Mouse (Mus musculus): ENCODE measurements around the gene Dgat2.
A peak's percentile ranks its signal among the peaks of the same experiment; 100 is the strongest.

Dgat2 gene

DNA sequence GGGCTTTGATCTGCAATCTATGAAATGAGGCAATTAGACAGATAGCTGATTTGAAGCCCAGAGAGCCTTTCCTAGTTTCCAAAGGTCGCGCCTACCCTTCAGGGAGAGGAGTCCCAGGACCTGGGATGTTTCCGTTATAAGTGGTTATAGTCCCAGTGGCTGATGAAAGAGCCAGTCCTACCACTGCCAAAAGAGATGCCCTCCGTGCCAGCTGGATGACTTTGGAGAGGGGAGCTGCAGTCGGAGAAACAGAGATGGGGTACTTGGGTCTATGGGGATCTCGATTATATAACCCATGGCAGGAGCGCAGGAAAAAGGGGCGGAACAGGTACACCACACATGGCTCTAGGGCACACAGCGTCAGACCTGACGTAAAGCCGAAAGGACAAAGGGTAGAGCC is 20.6 kb downstream of the Dgat2 start:
- no peak for DNase-seq (ENCODE audit: low read depth, low spot score)

DNA sequence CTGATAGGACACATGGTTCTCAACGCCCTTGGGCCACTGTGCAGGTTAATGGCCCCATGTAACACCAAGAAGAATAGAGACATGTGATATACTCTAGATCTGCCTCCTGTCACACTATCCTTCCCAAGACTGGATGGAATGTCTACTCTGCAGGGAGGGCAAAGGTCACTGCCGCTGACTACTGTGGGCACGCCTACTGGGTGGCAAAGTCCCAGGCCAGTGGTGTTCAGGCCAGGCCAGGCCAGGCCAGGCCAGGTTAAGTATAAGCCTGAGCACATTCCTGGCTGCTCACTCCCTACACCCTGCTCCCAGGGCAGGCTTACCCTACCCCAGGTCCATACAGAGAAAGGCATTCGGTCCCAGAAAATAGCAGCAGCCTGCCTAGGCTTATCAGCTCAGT is 21.0 kb downstream of the Dgat2 start:
- no peak for DNase-seq (ENCODE audit: low read depth, low spot score)

DNA sequence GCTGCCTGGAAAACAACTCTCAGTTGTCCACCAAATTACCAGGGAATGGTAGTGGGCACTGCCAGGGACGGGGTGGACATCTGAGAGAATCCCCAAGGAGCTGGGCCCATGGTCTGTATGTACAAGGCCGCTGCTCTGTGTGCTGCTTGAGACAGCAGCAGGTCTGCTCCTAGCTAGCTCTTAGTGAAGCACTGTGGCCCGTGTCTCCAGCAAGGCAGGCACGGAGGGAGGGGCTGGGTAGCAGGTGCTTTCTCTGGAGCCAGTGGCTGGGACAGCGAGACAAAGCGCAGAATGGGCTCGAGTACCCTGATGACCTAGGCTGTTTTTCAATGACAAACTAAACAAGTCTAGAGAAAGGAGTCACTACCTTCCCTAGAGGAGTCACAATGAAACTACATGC is 21.5 kb downstream of the Dgat2 start:
- no peak for DNase-seq (ENCODE audit: low read depth, low spot score)

DNA sequence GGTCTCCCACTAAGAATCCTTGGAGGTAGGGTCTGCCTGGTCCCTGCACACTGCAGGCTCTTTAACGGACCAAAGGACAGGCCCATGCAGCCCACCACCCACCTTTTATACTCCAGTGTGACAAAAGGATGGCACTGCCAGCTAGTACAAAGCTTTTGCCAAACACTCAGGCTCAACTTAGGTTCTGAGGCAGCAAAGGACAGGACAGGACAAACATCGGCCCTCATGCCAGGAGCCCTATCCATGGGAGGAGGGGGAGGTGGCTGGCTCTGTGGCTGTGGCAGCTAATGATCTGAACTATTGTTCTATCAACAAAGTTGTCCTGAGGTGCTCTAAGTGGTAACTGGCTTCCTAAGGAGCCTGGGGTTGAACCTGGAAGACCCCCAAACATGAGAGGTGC is 23.1 kb downstream of the Dgat2 start:
- DNase-seq (ENCODE audit: low read depth, low spot score), result no peak

DNA sequence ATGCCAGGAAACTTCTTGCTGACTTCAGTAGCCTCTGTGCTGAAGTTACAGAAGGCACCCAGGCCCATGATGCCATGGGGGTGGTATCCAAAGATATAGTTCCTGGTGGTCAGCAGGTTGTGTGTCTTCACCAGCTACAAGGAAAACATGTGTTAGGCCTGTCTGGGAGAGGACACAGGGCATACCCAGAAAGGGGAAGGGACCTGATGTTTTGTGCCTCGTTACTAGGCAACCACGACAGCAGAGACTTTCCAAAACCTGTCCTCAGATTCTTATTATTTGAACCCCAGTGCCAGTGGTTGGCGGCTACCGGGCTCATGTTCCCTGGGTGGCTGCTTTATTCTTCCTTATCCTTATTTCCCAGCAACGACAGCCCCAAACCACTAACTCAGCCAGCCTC is 23.6 kb downstream of the Dgat2 start:
- no peak for DNase-seq (ENCODE audit: low read depth, low spot score)

DNA sequence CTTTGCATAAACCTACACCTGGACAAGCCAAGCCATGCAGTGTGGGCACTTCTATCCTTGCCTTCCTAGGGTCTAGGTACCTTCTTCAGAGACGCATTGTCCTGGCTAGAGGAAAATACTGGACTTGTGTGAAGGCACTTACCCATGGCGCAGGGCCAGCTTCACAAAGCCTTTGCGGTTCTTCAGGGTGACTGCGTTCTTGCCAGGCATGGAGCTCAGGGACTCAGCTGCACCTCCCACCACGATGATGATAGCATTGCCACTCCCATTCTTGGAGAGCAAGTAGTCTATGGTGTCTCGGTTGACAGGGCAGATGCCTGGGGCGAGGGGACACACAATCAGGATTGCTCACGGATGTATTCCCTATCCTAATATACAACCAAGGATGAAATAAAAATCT is 24.5 kb downstream of the Dgat2 start:
- no peak for DNase-seq (ENCODE audit: low read depth, low spot score)

DNA sequence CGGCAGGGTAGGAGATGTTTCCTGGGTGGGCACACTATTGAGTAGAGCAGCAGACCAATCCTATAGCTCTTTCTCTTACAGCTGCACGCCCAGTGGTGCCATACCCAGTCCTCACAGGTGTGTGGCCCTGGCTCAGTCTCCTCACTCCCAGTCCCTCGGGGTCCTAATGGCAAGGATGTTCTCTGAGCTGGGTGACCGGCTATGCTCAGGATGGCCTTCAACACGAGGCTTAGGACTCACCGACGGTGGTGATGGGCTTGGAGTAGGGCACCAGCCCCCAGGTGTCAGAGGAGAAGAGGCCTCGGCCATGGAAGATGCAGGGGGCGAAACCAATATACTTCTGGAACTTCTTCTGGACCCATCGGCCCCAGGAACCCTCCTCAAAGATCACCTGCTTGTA is 25.8 kb downstream of the Dgat2 start:
- no peak for DNase-seq (ENCODE audit: low read depth, low spot score)

DNA sequence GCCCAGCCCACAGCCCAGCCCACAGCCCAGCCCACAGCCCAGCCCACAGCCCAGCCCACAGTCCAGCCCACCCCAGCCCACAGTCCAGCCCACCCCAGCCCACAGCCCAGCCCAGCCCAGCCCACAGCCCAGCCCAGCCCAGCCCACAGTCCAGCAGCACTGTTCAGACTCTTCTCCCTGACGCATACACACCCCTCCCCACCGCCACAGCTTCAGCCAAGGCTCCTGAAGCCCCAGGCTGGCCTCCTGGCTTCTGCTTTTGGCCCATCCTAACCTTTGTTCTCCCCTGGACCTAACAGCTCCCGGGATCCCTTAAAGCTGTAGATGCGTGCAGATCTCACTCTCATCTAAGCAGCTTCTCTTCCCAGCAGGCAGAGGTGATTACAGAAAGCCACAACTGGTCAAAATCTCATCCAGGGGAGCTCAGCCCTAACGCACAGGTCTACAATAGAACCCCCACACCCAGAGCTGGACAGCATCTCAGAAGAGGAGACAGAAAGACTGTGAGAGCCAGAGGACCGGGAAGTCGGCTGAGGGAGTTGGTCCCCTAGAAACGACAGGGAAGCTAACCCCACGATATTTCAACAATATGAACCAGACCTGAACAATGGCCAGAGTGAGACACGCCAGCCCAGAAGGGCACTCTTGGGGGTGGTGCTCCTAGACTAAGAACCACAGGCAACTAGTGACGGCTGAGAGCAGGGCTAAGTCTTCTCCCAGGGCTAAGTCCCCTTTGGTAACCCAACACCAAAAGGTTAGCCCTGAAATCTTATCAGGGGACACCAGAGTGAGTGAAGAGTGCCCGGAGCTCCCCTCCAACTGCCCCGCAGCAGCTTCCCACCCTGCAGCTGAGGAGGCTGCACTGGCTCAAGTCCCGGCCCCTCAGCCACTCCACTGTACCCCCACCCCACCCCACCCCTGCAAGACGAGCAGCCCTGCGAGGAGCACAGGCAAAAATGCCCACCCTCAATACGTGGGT is 26.9 kb downstream of the Dgat2 start:
- DNase-seq (ENCODE audit: low read depth, low spot score), result no peak

DNA sequence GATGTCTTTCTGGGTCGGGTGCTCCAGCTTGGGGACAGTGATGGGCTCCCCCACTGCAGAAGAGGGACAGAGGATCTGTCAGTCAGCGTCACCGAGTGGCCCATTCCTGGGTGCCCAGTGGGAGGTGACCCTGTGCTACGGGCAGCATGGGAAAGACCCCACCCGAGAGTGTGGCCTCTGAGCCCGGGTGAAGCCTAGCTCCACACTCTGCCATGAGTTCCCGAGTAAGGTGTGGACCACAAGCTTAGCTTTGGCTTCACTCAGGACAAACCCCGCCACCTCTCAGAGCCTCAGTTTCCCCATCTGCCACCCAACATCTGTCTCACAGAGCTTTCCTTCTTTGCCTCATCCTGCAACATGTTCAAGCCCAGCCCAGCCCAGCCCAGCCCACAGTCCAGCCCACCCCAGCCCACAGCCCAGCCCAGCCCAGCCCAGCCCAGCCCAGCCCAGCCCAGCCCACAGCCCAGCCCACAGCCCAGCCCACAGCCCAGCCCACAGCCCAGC is 27.8 kb downstream of the Dgat2 start:
- DNase-seq (ENCODE audit: low read depth, low spot score), result no peak

DNA sequence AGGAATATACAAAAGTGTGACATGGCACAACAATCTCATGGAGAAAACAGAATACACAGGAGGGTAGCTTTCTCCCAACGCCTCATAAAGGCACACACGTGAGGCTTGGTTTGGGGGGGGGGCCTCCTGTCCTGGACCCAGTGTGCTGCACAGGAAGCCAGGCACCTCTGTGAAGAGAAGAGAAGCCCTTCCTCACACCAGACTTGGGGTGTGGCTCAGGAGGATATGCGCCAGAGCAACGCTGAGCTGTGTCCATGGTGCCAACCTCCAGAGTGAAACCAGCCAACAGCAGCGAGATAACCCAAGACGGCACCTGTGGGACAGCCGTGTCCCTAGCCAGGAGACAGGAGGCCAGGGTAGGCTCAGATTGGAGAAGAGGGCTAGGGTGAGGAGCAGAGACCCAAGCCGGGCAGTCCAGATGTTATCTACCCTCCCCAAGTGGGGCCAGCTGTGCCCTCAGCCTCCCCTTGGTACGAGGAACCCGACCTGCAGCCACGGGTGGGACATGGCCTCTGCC is 28.8 kb downstream of the Dgat2 start:
- no peak for DNase-seq (ENCODE audit: low read depth, low spot score)

DNA sequence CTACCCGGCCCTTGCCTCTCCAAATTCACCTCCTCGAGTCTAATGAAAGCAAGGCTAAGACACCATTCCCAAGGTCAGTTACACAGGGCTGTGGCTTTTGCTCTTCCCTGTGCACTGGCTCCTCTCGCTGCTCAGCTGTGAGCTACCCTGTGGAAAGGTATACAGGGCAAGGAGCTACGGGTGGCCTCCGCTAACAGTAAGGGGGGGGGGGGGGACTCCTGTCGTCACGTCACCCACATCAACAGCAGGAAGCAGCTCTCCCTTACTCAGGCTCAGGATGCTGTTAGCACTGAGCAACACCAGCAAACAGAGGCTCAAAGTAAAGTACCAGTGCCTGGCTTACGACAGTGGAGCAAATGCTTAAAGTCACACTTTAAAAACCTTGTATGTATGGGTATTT is 29.8 kb downstream of the Dgat2 start:
- DNase-seq (ENCODE audit: low read depth, low spot score), result no peak

DNA sequence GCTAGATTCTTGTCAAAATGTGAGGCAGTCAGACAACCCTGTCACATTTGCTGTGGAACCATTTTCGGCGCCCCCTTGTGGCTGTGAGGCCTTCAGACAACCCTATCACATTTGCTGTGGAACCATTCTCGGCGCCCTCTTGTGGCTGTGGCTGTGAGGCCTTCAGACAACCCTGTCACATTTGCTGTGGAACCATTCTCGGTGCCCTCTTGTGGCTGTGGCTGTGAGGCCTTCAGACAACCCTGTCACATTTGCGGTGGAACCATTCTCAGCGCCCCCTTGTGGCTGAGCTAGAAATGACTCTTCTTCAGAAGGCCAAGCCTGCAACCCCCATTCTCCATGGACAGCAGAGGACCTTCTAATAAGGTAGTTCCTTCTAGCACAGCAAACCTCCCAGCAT is 31.2 kb downstream of the Dgat2 start:
- peak; percentile 99 for DNase-seq (ENCODE audit: low read depth, low spot score)

DNA sequence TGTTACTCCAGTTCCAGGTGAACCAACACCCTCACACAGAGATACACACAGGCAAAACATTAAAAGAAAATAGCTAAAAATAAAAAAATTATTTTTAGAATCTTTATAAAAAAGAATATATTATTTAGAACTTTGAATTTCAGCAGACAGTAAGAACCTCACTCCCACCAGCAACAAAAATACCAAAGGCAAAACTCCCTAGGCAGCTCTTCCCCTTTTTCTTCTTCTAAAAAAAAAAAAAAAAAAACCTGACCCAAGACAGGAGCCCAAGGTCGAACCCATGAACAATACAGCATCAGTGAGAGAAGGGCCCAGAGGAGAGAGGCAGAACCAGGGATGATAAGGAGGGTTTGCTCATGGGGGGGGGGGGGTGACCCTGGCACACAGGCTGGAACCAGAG is 33.5 kb downstream of the Dgat2 start:
- no peak for DNase-seq (ENCODE audit: low read depth, low spot score)

DNA sequence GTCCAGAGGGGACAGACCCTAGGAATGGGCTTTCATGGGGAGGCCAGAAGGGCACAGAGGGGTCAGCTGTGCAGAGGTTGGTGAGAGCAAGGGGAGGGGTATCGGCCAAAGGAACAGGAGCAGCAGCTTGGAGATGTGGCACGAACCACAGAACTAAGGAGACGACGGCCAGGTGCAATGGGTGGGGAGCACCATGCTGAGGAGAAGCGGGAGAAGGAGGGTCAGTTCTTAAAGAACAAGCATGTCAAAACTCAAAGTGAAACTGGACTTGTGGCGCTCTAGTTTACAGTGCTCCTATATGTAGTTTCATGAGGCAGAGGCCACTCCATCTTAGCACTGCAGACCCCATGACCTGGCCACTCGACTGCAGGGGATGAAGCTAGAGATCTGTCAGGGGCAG is 35.0 kb downstream of the Dgat2 start:
- DNase-seq (ENCODE audit: low read depth, low spot score), result no peak

DNA sequence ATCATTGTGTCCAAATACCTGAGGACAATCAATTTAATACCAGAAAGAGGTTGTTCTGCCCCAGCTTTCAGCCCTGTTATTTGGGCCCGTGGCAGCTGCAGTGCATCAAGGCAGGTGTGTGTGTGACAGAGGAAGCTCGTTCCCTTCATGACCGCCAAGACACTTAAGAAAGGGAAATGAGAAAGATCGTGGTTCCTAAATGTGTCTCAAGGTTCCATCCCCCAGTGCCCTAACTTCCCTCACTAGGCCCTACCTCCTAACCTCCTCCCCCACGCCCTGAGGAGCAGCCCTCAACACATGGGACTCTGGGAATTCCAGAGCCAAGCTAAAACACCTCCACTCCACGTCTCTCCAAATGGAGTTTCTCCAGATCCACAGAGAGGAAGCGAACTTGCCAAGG is 35.6 kb downstream of the Dgat2 start:
- no peak for DNase-seq (ENCODE audit: low read depth, low spot score)

DNA sequence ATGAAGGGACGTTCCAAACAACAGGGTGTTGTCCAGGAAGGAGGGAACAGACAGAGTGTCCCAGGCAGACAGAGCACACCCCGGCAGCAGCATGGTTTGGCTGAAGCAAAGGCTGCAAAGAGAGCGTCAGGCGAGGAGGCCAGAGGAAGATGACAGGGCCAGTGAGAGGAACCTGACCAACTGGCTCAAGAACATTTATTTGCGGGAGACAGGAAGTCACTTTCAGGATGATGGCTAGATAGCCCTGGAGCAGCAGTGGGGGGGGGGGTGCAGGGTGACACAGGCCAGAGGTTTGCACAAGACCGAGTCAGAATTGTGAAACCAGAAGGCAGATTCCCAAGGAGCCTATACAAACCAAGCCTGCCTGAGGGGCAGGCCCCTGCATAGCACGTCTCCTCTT is 36.5 kb downstream of the Dgat2 start:
- no peak for DNase-seq (ENCODE audit: low read depth, low spot score)

DNA sequence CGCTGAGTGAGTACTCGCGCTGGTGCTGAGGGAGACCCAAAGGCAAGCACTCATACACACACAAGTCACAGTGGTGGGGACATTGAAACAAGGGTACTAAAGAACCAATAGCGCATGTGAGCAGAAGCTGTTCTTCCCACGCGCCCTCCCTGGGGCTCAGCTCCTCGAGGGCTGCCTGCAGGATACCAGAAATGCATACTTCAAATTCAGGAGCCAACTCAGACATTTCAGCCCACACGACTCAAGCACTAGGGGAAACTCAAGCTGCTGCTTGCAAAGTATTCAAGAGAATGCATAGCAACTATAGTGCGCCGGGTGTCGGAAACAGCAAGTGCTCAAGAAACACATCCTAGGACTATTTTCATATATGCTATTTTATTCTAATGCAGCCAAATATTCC is 37.9 kb downstream of the Dgat2 start:
- peak; percentile 86 for DNase-seq (ENCODE audit: low read depth, low spot score)

DNA sequence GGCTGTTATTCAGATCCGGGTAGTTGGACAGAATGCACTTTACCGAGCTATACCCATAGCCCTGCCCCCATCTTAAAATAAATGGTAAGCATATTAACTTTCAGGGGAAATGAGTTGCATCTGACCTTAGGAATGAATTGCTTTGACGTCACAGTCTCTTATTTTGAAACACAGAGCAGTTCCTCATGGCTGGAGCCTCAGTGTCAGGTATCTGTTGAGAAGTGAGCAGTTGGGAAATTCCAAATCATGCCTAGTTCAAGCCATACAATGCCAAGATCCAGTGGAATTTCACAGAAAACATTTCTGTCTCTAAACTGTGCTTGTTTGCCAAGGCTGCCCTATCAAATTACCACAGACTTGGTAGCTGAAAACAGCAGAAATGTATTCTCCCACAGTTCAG is 39.3 kb downstream of the Dgat2 start:
- DNase-seq (ENCODE audit: low read depth, low spot score), result no peak

DNA sequence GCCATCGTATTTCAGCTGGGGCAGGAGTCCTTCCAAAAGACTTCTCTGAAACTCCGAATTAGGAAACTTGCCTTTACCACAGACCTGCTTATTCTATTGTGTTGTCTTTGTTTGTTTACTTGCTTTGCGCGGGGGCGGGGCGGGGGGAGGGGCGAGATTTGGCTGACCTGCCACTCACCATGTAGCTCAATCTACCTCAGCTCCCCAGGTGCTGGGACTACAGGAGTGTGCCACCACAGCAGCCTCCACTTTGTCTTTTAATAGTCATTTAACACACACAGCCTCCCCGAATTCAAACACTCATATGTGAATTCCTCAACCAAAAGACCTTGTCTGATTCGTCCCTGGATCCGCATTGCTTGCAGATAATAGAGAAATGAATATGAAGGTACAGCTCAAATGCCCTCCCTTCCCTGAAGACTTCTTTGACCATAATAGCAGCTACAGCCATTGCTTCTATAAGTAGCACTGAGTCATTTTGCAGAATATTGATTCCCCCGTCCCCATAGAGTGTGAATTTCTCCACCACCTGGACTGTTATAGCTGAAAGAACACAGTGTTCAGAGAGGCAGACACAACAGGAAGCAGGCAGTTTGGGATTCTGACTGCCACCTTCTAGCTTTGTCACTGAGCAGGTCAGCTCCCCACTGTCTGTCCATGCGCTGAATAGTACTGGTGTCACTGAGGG is 40.5 kb downstream of the Dgat2 start:
- peak; percentile 75 for DNase-seq (ENCODE audit: low read depth, low spot score)

DNA sequence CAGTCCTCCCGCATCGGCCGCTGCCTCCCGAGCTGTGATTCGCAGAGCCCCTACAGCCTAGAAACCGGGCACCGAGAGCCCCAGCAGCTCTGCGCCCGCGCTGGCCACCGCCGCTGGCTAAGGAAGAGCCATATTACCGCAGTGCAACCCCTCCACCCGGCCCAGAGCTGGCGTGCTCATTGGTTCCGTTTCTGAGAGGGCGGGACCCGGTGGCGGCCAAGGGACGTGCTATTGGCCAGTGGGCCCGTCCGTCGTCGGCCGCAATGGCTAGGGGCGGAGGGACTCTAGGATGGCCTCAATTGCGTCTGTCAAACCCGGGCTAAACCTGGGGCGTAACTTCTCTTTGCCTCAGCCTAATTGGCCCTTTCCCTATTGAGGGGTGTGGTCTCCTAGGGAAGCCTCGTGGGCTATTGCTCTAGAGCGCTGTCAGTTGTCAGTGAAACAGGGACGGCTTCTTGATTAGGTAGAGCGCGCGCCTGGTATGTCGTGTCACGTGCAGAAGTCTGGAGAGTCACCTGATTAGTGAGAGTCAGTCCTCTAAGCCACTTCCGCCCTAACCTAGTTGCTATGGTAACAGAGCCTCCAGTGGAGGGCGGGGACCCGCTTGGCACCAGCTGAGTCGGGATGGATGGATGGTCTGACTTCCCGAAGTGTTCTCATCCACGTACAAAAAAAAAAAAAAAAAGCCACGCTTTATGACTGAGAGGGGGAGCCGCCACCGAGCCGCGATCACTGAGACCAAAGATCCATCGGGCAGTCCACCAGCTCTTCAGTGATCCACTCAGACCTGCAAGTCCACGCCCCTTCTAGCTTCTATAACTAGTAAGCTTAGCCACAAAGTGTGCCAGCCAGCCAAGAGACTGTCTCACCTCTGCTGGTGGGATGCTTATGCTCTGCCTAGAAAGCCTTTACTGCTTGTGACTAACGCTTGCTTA is 41.3 kb downstream of the Dgat2 start, which contains the start of gene Uvrag:
TSS of gene Uvrag (minus strand) at position 158 of the 935 bp plus-strand sequence.
- DNase-seq (ENCODE audit: low read depth, low spot score), result peak; percentile 100

DNA sequence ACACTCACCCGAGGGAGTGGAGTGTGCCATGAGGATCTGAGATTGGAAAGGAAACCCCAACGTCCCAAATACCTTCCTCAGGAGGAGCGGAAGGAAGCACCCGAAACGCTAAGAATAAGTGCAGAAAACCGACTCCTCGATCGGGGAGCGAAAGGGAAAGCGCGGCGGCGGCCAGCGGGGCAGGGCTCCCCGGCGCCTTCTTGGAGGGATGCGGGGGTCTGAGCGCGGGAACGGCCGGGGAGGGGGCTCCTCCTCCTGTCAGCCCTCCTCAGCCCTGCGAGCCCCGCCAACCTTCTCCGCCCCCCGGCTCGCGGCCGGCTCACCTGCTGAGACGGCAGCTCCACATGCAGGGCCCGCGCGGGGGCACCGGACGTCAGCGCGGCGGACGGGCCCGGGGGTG is 42.0 kb downstream of the Dgat2 start:
- peak; percentile 33 for DNase-seq (ENCODE audit: low read depth, low spot score)
